Mouse (Mus musculus) hindbrain, embryonic 10.5 days (tissue): Measurements from ENCODE around the gene Dab2ip. TPM values are rescaled to one million over a fixed set of nuclear protein-coding genes. Genes with fewer than 3 reads are reported as not detected.

Experiments used
- DNase-seq: peaks from one replicate; pipeline ENCODE4 v3.0.0-alpha.2; 2017; ENCODE audit warnings: low spot score
- H3K27ac ChIP-seq: fragments of 300-500 bp; sonication (generic); 2 replicates; pipeline ENCODE4 v1.5.1; 2016; ENCODE audit warnings: mild to moderate bottlenecking, moderate library complexity
- H3K27me3 ChIP-seq: fragments of 300-500 bp; sonication (generic); 2 replicates; pipeline ENCODE4 v1.6.1; 2016; ENCODE audit warnings: mild to moderate bottlenecking; ENCODE audit not compliant: poor library complexity, insufficient read depth, severe bottlenecking
- H3K36me3 ChIP-seq: fragments of 300-500 bp; sonication (generic); 2 replicates; pipeline ENCODE4 v1.6.1; 2016; ENCODE audit warnings: mild to moderate bottlenecking, moderate library complexity
- H3K4me1 ChIP-seq: fragments of 300-500 bp; sonication (generic); replicated peaks from 2 replicates; pipeline ENCODE4 v1.6.1; 2016; ENCODE audit warnings: mild to moderate bottlenecking
- H3K4me3 ChIP-seq: fragments of 300-500 bp; sonication (generic); 2 replicates; pipeline ENCODE4 v1.5.1; 2016; ENCODE audit warnings: mild to moderate bottlenecking, moderate library complexity
- H3K9me3 ChIP-seq: fragments of 300-500 bp; sonication (generic); 2 replicates; pipeline ENCODE4 v1.6.1; 2016; ENCODE audit warnings: mild to moderate bottlenecking, moderate library complexity
- WGBS: fragments of 180-500 bp; shearing (Covaris S2); methylation state at CpG from one replicate; pipeline ENCODE4 v1.1.7; 2016; 5-methylcytosine and 5-hydroxymethylcytosine counted together
- polyA plus RNA-seq: library from polyadenylated mRNA; unstranded; fragments of >200 nt; fragmentation: Nextera tagmentation; extraction: Ambion mirVana; gene quantifications from 2 replicates; pipeline ENCODE4 v1.2.1, GENCODE M21; 2016

Dab2ip gene
- polyA plus RNA-seq, 1 experiment from 2014 or later = 28.8 TPM

- Histone ChIP-seq H3K9me3 (no peaks in the 10 kb centered on the region), H3K27ac (no peak overlapping the region), H3K36me3 (peaks cover 4% of the 10 kb centered on the region; the same call in 1 of the 2 replicates), H3K4me3 (no peak overlapping the region), H3K27me3 (no peaks in the 10 kb centered on the region), H3K4me1 (peaks cover 56% of the 10 kb centered on the region)
- no peak for DNase-seq
- WGBS = 78% methylated on average over 7 of the region's 8 CpGs
Observed at GRCm38 (mm10) chr2:35629126-35629525, 71.1 kb downstream of the Dab2ip start.

- no peaks in the 10 kb centered on the region for H3K27me3 ChIP-seq
- peaks cover 19% of the 10 kb centered on the region for H3K4me1 ChIP-seq
- 86% methylated on average over 4 of the region's 4 CpGs for WGBS
- H3K36me3 ChIP-seq = peaks cover 19% of the 10 kb centered on the region; the same call in 1 of the 2 replicates
- H3K4me3 ChIP-seq = no peak overlapping the region
- no peak for DNase-seq
- H3K27ac ChIP-seq = no peak overlapping the region; the same call in 1 of the 2 replicates
- no peaks in the 10 kb centered on the region for H3K9me3 ChIP-seq
Observed at GRCm38 (mm10) chr2:35633392-35633791, 75.3 kb downstream of the Dab2ip start.

GRCm38 (mm10) chr2:35634963-35635362 is 76.9 kb downstream of the Dab2ip start:
- Histone ChIP-seq H3K36me3 (peaks cover 16% of the 10 kb centered on the region; the same call in 1 of the 2 replicates), H3K27ac (no peak overlapping the region), H3K9me3 (no peaks in the 10 kb centered on the region), H3K27me3 (no peaks in the 10 kb centered on the region), H3K4me1 (peaks cover 11% of the 10 kb centered on the region; the same call in 1 of the 2 replicates), H3K4me3 (no peak overlapping the region)
- DNase-seq = no peak
- 91% methylated on average over 4 of the region's 4 CpGs for WGBS

- Histone ChIP-seq H3K9me3 (no peaks in the 10 kb centered on the region), H3K4me3 (no peak overlapping the region), H3K4me1 (peaks cover 11% of the 10 kb centered on the region; the same call in 1 of the 2 replicates), H3K36me3 (peaks cover 15% of the 10 kb centered on the region; the same call in 1 of the 2 replicates), H3K27ac (no peak overlapping the region), H3K27me3 (no peaks in the 10 kb centered on the region)
- WGBS = 76% methylated on average over 4 of the region's 4 CpGs
- no peak for DNase-seq
Observed at GRCm38 (mm10) chr2:35635541-35635940, 77.5 kb downstream of the Dab2ip start.

GRCm38 (mm10) chr2:35637880-35638535 is 79.9 kb downstream of the Dab2ip start:
- Histone ChIP-seq H3K9me3 (no peaks in the 10 kb centered on the region), H3K4me3 (no peak overlapping the region), H3K27me3 (no peaks in the 10 kb centered on the region), H3K27ac (no peak overlapping the region), H3K36me3 (peaks cover 15% of the 10 kb centered on the region; the same call in 1 of the 2 replicates), H3K4me1 (peaks cover 14% of the 10 kb centered on the region)
- DNase-seq = no peak
- 82% methylated on average over 13 of the region's 13 CpGs for WGBS

- no peaks in the 10 kb centered on the region for H3K27me3 ChIP-seq
- peaks cover 27% of the 10 kb centered on the region for H3K36me3 ChIP-seq
- WGBS = 91% methylated on average over 2 of the region's 2 CpGs
- no peak overlapping the region for H3K4me3 ChIP-seq
- H3K9me3 ChIP-seq = no peaks in the 10 kb centered on the region
- DNase-seq = no peak
- peaks cover 13% of the 10 kb centered on the region for H3K4me1 ChIP-seq
- H3K27ac ChIP-seq = no peak overlapping the region
Observed at GRCm38 (mm10) chr2:35639799-35640198, 81.7 kb downstream of the Dab2ip start.

- no peaks in the 10 kb centered on the region for H3K9me3 ChIP-seq
- peaks cover 13% of the 10 kb centered on the region for H3K4me1 ChIP-seq
- no peak overlapping the region for H3K27ac ChIP-seq
- peaks cover 31% of the 10 kb centered on the region for H3K36me3 ChIP-seq
- WGBS = 84% methylated on average over 13 of the region's 13 CpGs
- H3K27me3 ChIP-seq = no peaks in the 10 kb centered on the region
- no peak overlapping the region for H3K4me3 ChIP-seq
- no peak for DNase-seq
Observed at GRCm38 (mm10) chr2:35640576-35640975, 82.5 kb downstream of the Dab2ip start.

- no peaks in the 10 kb centered on the region for H3K9me3 ChIP-seq
- no peak overlapping the region for H3K27ac ChIP-seq
- H3K4me3 ChIP-seq = no peak overlapping the region
- peaks cover 13% of the 10 kb centered on the region for H3K4me1 ChIP-seq
- no peaks in the 10 kb centered on the region for H3K27me3 ChIP-seq
- peaks cover 28% of the 10 kb centered on the region for H3K36me3 ChIP-seq
- WGBS = 90% methylated on average over 7 of the region's 7 CpGs
- no peak for DNase-seq
Observed at GRCm38 (mm10) chr2:35642224-35642623, 84.2 kb downstream of the Dab2ip start.

GRCm38 (mm10) chr2:35646553-35646952 is 88.5 kb downstream of the Dab2ip start:
- no peak overlapping the region for H3K27ac ChIP-seq
- DNase-seq = no peak
- no peaks in the 10 kb centered on the region for H3K27me3 ChIP-seq
- no peak overlapping the region for H3K4me3 ChIP-seq
- H3K9me3 ChIP-seq = no peaks in the 10 kb centered on the region
- peaks cover 27% of the 10 kb centered on the region for H3K4me1 ChIP-seq
- peaks cover 24% of the 10 kb centered on the region for H3K36me3 ChIP-seq
- 91% methylated on average over 8 of the region's 8 CpGs for WGBS

- WGBS = 34% methylated on average over 4 of the region's 4 CpGs
- peaks cover 13% of the 10 kb centered on the region for H3K36me3 ChIP-seq
- no peaks in the 10 kb centered on the region for H3K9me3 ChIP-seq
- no peak overlapping the region for H3K4me3 ChIP-seq
- H3K4me1 ChIP-seq = peaks cover 31% of the 10 kb centered on the region
- H3K27me3 ChIP-seq = no peaks in the 10 kb centered on the region
- H3K27ac ChIP-seq = no peak overlapping the region
- peak; percentile 81 for DNase-seq
Observed at GRCm38 (mm10) chr2:35649708-35650107, 91.6 kb downstream of the Dab2ip start.

GRCm38 (mm10) chr2:35651297-35651731 is 93.2 kb downstream of the Dab2ip start:
- H3K27me3 ChIP-seq = no peaks in the 10 kb centered on the region
- WGBS = 68% methylated on average over 6 of the region's 6 CpGs
- peaks cover 40% of the 10 kb centered on the region for H3K4me1 ChIP-seq
- H3K36me3 ChIP-seq = peaks cover 1% of the 10 kb centered on the region
- peak; percentile 30 for DNase-seq
- no peak overlapping the region for H3K4me3 ChIP-seq
- H3K27ac ChIP-seq = no peak overlapping the region
- no peaks in the 10 kb centered on the region for H3K9me3 ChIP-seq

- WGBS = 78% methylated on average over 4 of the region's 4 CpGs
- peak overlapping the region; percentile 31; the same call in 1 of the 2 replicates for H3K27ac ChIP-seq
- no peaks in the 10 kb centered on the region for H3K9me3 ChIP-seq
- no peaks in the 10 kb centered on the region for H3K27me3 ChIP-seq
- H3K4me1 ChIP-seq = peaks cover 51% of the 10 kb centered on the region
- no peak overlapping the region for H3K4me3 ChIP-seq
- no peak for DNase-seq
- no peaks in the 10 kb centered on the region for H3K36me3 ChIP-seq
Observed at GRCm38 (mm10) chr2:35652984-35653383, 94.9 kb downstream of the Dab2ip start.

GRCm38 (mm10) chr2:35654795-35655194 is 96.7 kb downstream of the Dab2ip start:
- 91% methylated on average over 6 of the region's 6 CpGs for WGBS
- H3K27me3 ChIP-seq = no peaks in the 10 kb centered on the region
- H3K36me3 ChIP-seq = no peaks in the 10 kb centered on the region
- no peak for DNase-seq
- H3K9me3 ChIP-seq = no peaks in the 10 kb centered on the region
- H3K27ac ChIP-seq = no peak overlapping the region
- peaks cover 44% of the 10 kb centered on the region for H3K4me1 ChIP-seq
- no peak overlapping the region for H3K4me3 ChIP-seq
